Mouse (Mus musculus) G1E (cell line): Measurements from ENCODE around the gene Mfsd4b3. TPM values are rescaled to one million over a fixed set of nuclear protein-coding genes. Genes with fewer than 3 reads are reported as not detected.
A peak's percentile ranks its signal among the peaks of the same experiment; 100 is the strongest.
"Not testable (repeated sequence)": the region's sequence is repeated elsewhere in the genome, so short reads cannot be mapped to it uniquely, and the experiment has no call there.

Experiments used
- ATAC-seq: 2 replicates; pipeline ENCODE4 v1.8.0; 2016; ENCODE audit warnings: mild to moderate bottlenecking; ENCODE audit not compliant: insufficient number of reproducible peaks, poor library complexity, low FRiP score, severe bottlenecking; ENCODE audit errors: extremely low read depth
- DNase-seq: peaks from one replicate; pipeline ENCODE4 v3.0.0; 2012; ENCODE audit warnings: low spot score
- H3K27me3 ChIP-seq: 2 replicates; pipeline ENCODE4 v1.6.1; 2012; ENCODE audit warnings: mild to moderate bottlenecking, low read length, inconsistent platforms; ENCODE audit not compliant: insufficient read depth
- H3K36me3 ChIP-seq: replicated peaks from 2 replicates; pipeline ENCODE3; 2012; ENCODE audit warnings: mild to moderate bottlenecking, inconsistent platforms
- H3K4me1 ChIP-seq: 2 replicates; pipeline ENCODE4 v1.6.1; 2012; ENCODE audit warnings: low read depth, low read length, inconsistent platforms, mixed read lengths; ENCODE audit not compliant: insufficient read depth
- H3K4me3 ChIP-seq: 2 replicates; pipeline ENCODE4 v1.5.1; 2012; ENCODE audit warnings: low read depth, mild to moderate bottlenecking, inconsistent platforms, low read length, moderate library complexity, mixed read lengths
- H3K9me3 ChIP-seq: replicated peaks from 2 replicates; pipeline ENCODE4 v1.6.1; 2012; ENCODE audit warnings: inconsistent platforms
- CTCF ChIP-seq: IDR thresholded peaks from 2 replicates; pipeline ENCODE4 v1.5.1; 2012; ENCODE audit warnings: low read depth, low read length, inconsistent platforms, mixed read lengths
- GATA1 ChIP-seq: IDR thresholded peaks from 2 replicates; pipeline ENCODE4 v1.6.1; 2012; ENCODE audit warnings: borderline replicate concordance, low read length, inconsistent platforms, mixed read lengths
- GATA2 ChIP-seq: IDR thresholded peaks from 2 replicates; pipeline ENCODE4 v1.6.1; 2012; ENCODE audit warnings: low read depth, low read length, inconsistent platforms, borderline replicate concordance
- POLR2AphosphoS5 ChIP-seq: IDR thresholded peaks from 2 replicates; pipeline ENCODE4 v1.6.1; 2012; ENCODE audit warnings: low read depth, low read length, inconsistent platforms; ENCODE audit not compliant: insufficient replicate concordance
- TAL1 ChIP-seq: conservative IDR thresholded peaks from 2 replicates; pipeline ENCODE4 v1.6.1; 2012; ENCODE audit warnings: low read depth, low read length, inconsistent platforms, mixed read lengths
- polyA plus RNA-seq: library from polyadenylated mRNA; stranded (reverse); fragments of >175 nt; gene quantifications from 2 replicates; pipeline ENCODE4 v1.2.3, GENCODE M21; 2012
- total RNA-seq, 2 experiments: library from RNA; stranded (forward) in 1 of 2; stranded (reverse) in 1 of 2; fragments of 200-1000 nt in 1 of 2; fragments of >200 nt in 1 of 2; fragmentation: Nextera tagmentation in 1 of 2; gene quantifications; 2 replicates each; pipeline ENCODE4 v1.2.3; 2014 to 2017

Mfsd4b3 gene
- not detected in 2 replicates for total RNA-seq (2014; fragmentation: Nextera tagmentation)
- 0.12 and 0.16 TPM in 2 replicates for total RNA-seq (2017)
- polyA plus RNA-seq = not detected in 2 replicates

GRCm38 (mm10) chr10:39959761-39960440, at the start of gene Mfsd4b3:
Gene Mfsd4b3 (minus strand): TSS chr10:39960153.
- DNase-seq (peak; percentile 57), ATAC-seq (peak; percentile 45; the same call in 1 of the 2 replicates)
- no peaks in the 10 kb centered on the region for H3K36me3 ChIP-seq
- H3K9me3 ChIP-seq = no peaks in the 10 kb centered on the region
- peaks cover 9% of the 10 kb centered on the region for H3K27me3 ChIP-seq
- peak within 1 kb of the TSS; percentile 69 for H3K4me3 ChIP-seq
- H3K4me1 ChIP-seq = peaks cover 21% of the 10 kb centered on the region
- TF ChIP-seq CTCF (no peak), GATA1 (no peak), POLR2AphosphoS5 (no peak), GATA2 (no peak), TAL1 (no peak)

GRCm38 (mm10) chr10:40009591-40009990, 49.6 kb upstream of the Mfsd4b3 start:
- DNase-seq (no peak), ATAC-seq (no peak)
- TF ChIP-seq GATA2 (no peak), GATA1 (no peak), TAL1 (no peak), CTCF (no peak), POLR2AphosphoS5 (no peak)
- Histone ChIP-seq H3K36me3 (no peaks in the 10 kb centered on the region), H3K27me3 (peaks cover 19% of the 10 kb centered on the region), H3K4me1 (peaks cover 6% of the 10 kb centered on the region), H3K4me3 (no peak overlapping the region), H3K9me3 (no peaks in the 10 kb centered on the region)

- not testable (repeated sequence) for H3K4me3 ChIP-seq, DNase-seq, H3K9me3 ChIP-seq, ATAC-seq, H3K36me3 ChIP-seq, H3K4me1 ChIP-seq
- H3K27me3 ChIP-seq = peaks cover 19% of the 10 kb centered on the region
Measured at GRCm38 (mm10) chr10:40008847-40009246, 48.9 kb upstream of the Mfsd4b3 start.

GRCm38 (mm10) chr10:40007953-40008352, 48.0 kb upstream of the Mfsd4b3 start:
- no peak overlapping the region for H3K4me3 ChIP-seq
- DNase-seq = no peak
- H3K36me3 ChIP-seq = no peaks in the 10 kb centered on the region
- ATAC-seq = no peak
- H3K4me1 ChIP-seq = peaks cover 8% of the 10 kb centered on the region
- H3K27me3 ChIP-seq = peaks cover 19% of the 10 kb centered on the region
- no peaks in the 10 kb centered on the region for H3K9me3 ChIP-seq
- TF ChIP-seq CTCF = no peak
- TF ChIP-seq GATA2 = no peak
- no peak for TF ChIP-seq POLR2AphosphoS5

- TF ChIP-seq GATA2 (no peak), TAL1 (no peak), POLR2AphosphoS5 (no peak), CTCF (no peak), GATA1 (no peak)
- H3K9me3 ChIP-seq = no peaks in the 10 kb centered on the region
- H3K4me3 ChIP-seq = no peak overlapping the region
- H3K36me3 ChIP-seq = no peaks in the 10 kb centered on the region
- H3K4me1 ChIP-seq = peaks cover 8% of the 10 kb centered on the region
- peaks cover 19% of the 10 kb centered on the region for H3K27me3 ChIP-seq
- ATAC-seq (no peak), DNase-seq (no peak)
Measured at GRCm38 (mm10) chr10:40006963-40007362, 47.0 kb upstream of the Mfsd4b3 start.

GRCm38 (mm10) chr10:40000746-40001145, 40.8 kb upstream of the Mfsd4b3 start:
- no peak for DNase-seq
- H3K27me3 ChIP-seq = peaks cover 5% of the 10 kb centered on the region; the same call in 1 of the 2 replicates
- no peak for ATAC-seq
- H3K9me3 ChIP-seq = no peaks in the 10 kb centered on the region
- no peak for TF ChIP-seq TAL1
- TF ChIP-seq GATA1 = no peak
- no peak for TF ChIP-seq CTCF
- TF ChIP-seq GATA2 = no peak
- TF ChIP-seq POLR2AphosphoS5 = no peak
- no peaks in the 10 kb centered on the region for H3K36me3 ChIP-seq
- no peak overlapping the region for H3K4me3 ChIP-seq
- peaks cover 6% of the 10 kb centered on the region for H3K4me1 ChIP-seq

GRCm38 (mm10) chr10:39991155-39991554, 31.2 kb upstream of the Mfsd4b3 start:
- DNase-seq = peak; percentile 51
- H3K27me3 ChIP-seq = peaks cover 5% of the 10 kb centered on the region; the same call in 1 of the 2 replicates
- ATAC-seq = peak; percentile 81
- H3K9me3 ChIP-seq = peaks cover 5% of the 10 kb centered on the region
- TF ChIP-seq TAL1 (peak; percentile 76), GATA1 (no peak)
- H3K4me3 ChIP-seq = no peak overlapping the region; the same call in 1 of the 2 replicates
- H3K36me3 ChIP-seq = no peaks in the 10 kb centered on the region
- H3K4me1 ChIP-seq = peaks cover 42% of the 10 kb centered on the region
